ENCODE assay signal across 21 mouse cellular contexts in the genomic region with DNA sequence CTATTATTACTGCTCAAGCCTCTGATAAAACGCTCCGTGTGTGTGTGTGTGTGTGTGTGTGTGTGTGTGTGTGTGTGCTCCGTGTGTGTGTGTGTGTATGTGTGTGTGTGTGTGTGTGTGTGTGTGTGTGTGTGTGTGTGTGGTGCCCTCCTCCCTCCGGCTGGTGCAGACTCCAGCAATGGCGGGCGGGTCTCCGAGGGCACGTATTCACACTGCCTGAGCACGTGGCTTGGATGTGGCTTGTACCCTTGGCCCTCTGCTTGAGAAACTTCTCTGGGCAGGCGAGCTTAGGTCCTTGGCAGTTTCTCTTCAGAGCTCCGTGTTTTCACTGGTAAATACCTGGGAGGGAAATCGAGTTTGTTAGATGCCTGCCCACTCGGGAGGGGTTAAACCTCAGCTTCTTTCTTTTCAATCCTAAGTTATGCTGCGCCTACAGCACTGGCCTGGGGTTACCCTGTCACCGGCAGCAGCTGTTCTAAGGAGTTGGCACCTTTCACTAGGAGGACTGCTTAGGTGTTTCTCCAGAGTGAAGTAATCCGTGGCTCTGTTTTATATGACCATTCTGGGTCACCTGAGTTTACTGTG. TPM values are rescaled to one million over a fixed set of nuclear protein-coding genes. Genes with fewer than 3 reads are reported as not detected.
A peak's percentile ranks its signal among the peaks of the same experiment; 100 is the strongest.
DNase-seq lines count a peak whose midpoint lies in the region; ATAC-seq lines count a peak whose summit lies in the region.
"Had no signal": no experiment of that assay in that cellular context is flagged by ENCODE, and none has a peak within 500 bp of the region (broad histone marks: within the 10 kb centered on the region; RNA-seq: fewer than 3 reads in every experiment).

No protein-coding gene starts in this region.

- H3K9ac ChIP-seq in heart, embryonic 13.5 days = no peak overlapping the region
- H3K9ac ChIP-seq in heart, embryonic 11.5 days (ENCODE audit: low read depth, low read length) = no peak overlapping the region
- H3K9ac ChIP-seq in limb, embryonic 15.5 days = no peak overlapping the region
- H3K9ac ChIP-seq: forebrain, postnatal 0 days; liver, embryonic 13.5 days had no signal

- no peaks in the 10 kb centered on the region for H3K36me3 ChIP-seq in heart, embryonic 13.5 days
- no peaks in the 10 kb centered on the region for H3K36me3 ChIP-seq in heart, embryonic 11.5 days (ENCODE audit: control insufficient read depth, insufficient read depth, low read length)
- H3K36me3 ChIP-seq in limb, embryonic 15.5 days = no peaks in the 10 kb centered on the region
- H3K36me3 ChIP-seq in limb, embryonic 10.5 days = no peaks in the 10 kb centered on the region
- H3K36me3 ChIP-seq: embryonic facial prominence, embryonic 10.5 days; hindbrain, embryonic 10.5 days; intestine, embryonic 15.5 days had no signal

- no peak for ATAC-seq in heart, embryonic 13.5 days (ENCODE audit: extremely low read depth, insufficient number of reproducible peaks, low FRiP score, low TSS enrichment)
- ATAC-seq in heart, embryonic 11.5 days (replicated peaks; ENCODE audit: insufficient number of reproducible peaks, low FRiP score, low TSS enrichment) = no peak
- no peak for ATAC-seq in limb, embryonic 15.5 days (ENCODE audit: insufficient number of reproducible peaks, low FRiP score, low TSS enrichment, low read depth)
- ATAC-seq: forebrain, postnatal 0 days; hindbrain, embryonic 16.5 days; intestine, embryonic 15.5 days had no signal

- H3K4me2 ChIP-seq in heart, embryonic 13.5 days = peak overlapping the region; percentile 25; the same call in 1 of the 2 replicates
- no peak overlapping the region for H3K4me2 ChIP-seq in heart, embryonic 11.5 days
- no peak overlapping the region for H3K4me2 ChIP-seq in limb, embryonic 15.5 days
- H3K4me2 ChIP-seq: intestine, embryonic 15.5 days; liver, embryonic 13.5 days; midbrain, embryonic 11.5 days had no signal

- H3K27ac ChIP-seq in heart, embryonic 13.5 days (replicated peaks) = no peak overlapping the region; the same call in 1 of the 2 replicates
- no peak overlapping the region for H3K27ac ChIP-seq in heart, embryonic 11.5 days (ENCODE audit: low read depth, low read length)
- H3K27ac ChIP-seq in limb, embryonic 15.5 days = peak overlapping the region; percentile 43
- H3K27ac ChIP-seq in limb, embryonic 10.5 days = no peak overlapping the region
- H3K27ac ChIP-seq: embryonic facial prominence, embryonic 10.5 days; hindbrain, embryonic 10.5 days; intestine, embryonic 15.5 days; liver, embryonic 13.5 days had no signal

- 54% methylated on average over 14 of the region's 16 CpGs for WGBS in heart, embryonic 13.5 days
- 73% methylated on average over 15 of the region's 16 CpGs for WGBS in heart, embryonic 11.5 days (ENCODE audit: insufficient replicate concordance)
- 44% methylated on average over 13 of the region's 16 CpGs for WGBS in limb, embryonic 15.5 days
- WGBS in limb, embryonic 10.5 days = 82% methylated on average over 15 of the region's 16 CpGs

- H3K4me3 ChIP-seq in heart, embryonic 13.5 days = no peak overlapping the region
- no peak overlapping the region for H3K4me3 ChIP-seq in heart, embryonic 11.5 days (ENCODE audit: low read depth, low read length)
- H3K4me3 ChIP-seq in limb, embryonic 15.5 days = no peak overlapping the region
- no peak overlapping the region for H3K4me3 ChIP-seq in limb, embryonic 10.5 days
- H3K4me3 ChIP-seq: embryonic facial prominence, embryonic 10.5 days; hindbrain, embryonic 10.5 days; intestine, embryonic 15.5 days; liver, embryonic 13.5 days had no signal

- no peaks in the 10 kb centered on the region for H3K9me3 ChIP-seq in heart, embryonic 13.5 days
- H3K9me3 ChIP-seq in heart, embryonic 11.5 days (replicated peaks; ENCODE audit: control insufficient read depth, low read length) = no peaks in the 10 kb centered on the region
- H3K9me3 ChIP-seq in limb, embryonic 15.5 days = no peaks in the 10 kb centered on the region
- no peaks in the 10 kb centered on the region for H3K9me3 ChIP-seq in limb, embryonic 10.5 days (replicated peaks)
- H3K9me3 ChIP-seq: embryonic facial prominence, embryonic 10.5 days; hindbrain, embryonic 10.5 days; intestine, embryonic 15.5 days; liver, embryonic 13.5 days had no signal

- DNase-seq in kidney, adult 18-20 months = peak; percentile 35
- DNase-seq in kidney, adult 8-10 months = no peak
- no peak for DNase-seq in limb, embryonic 10.5 days (ENCODE audit: low spot score)
- peak; percentile 75 for DNase-seq in gonadal fat pad, adult 2 months (ENCODE audit: low read depth)
- DNase-seq in c-Kit-positive CD71-positive TER-119-positive erythroid progenitor cells, embryonic 14.5 days (ENCODE audit: low spot score) = no peak
- DNase-seq: adrenal gland, postnatal 36 days; cerebellum, adult 11 months; cerebellum, postnatal 10 days; forebrain, postnatal 0 days; gastrocnemius, postnatal 36 days; liver, embryonic 13.5 days; lung, adult 2 months; lung, postnatal 14 days had no signal

- H3K27me3 ChIP-seq in heart, embryonic 13.5 days (replicated peaks) = peaks cover 34% of the 10 kb centered on the region
- H3K27me3 ChIP-seq in heart, embryonic 11.5 days (ENCODE audit: control insufficient read depth, insufficient read depth, low read length) = peaks cover 11% of the 10 kb centered on the region
- H3K27me3 ChIP-seq in limb, embryonic 15.5 days = peaks cover 24% of the 10 kb centered on the region
- H3K27me3 ChIP-seq in limb, embryonic 10.5 days (ENCODE audit: low read depth, poor library complexity, severe bottlenecking) = peaks cover 50% of the 10 kb centered on the region

- peaks cover 22% of the 10 kb centered on the region for H3K4me1 ChIP-seq in heart, embryonic 13.5 days
- H3K4me1 ChIP-seq in heart, embryonic 11.5 days (ENCODE audit: control insufficient read depth, insufficient read depth, low read length) = peaks cover 20% of the 10 kb centered on the region; the same call in 1 of the 2 replicates
- H3K4me1 ChIP-seq in limb, embryonic 15.5 days = peaks cover 18% of the 10 kb centered on the region
- H3K4me1 ChIP-seq in limb, embryonic 10.5 days = peaks cover 17% of the 10 kb centered on the region

RNA-seq across cellular contexts. Expression of a gene that starts 4.6 kb away (rescaled TPM):
- polyA plus RNA-seq in heart, embryonic 13.5 days (2015; fragmentation: Nextera tagmentation; extraction: Ambion mirVana) = 15.3 and 16.0 TPM in 2 replicates
- polyA plus RNA-seq in heart, embryonic 11.5 days (2014; fragmentation: Nextera tagmentation; extraction: Ambion mirVana) = 12.2 and 15.3 TPM in 2 replicates
- 34.8 and 36.6 TPM in 2 replicates for polyA plus RNA-seq in limb, embryonic 15.5 days (2015; fragmentation: Nextera tagmentation; extraction: Ambion mirVana)
- polyA plus RNA-seq in limb, embryonic 10.5 days (2016; fragmentation: Nextera tagmentation; extraction: Ambion mirVana) = 5.0 and 6.7 TPM in 2 replicates
- 94.8 and 140 TPM in 2 replicates for polyA plus RNA-seq in gonadal fat pad, adult 2 months (2012; rRNA removed)

RNA-seq across cellular contexts. Expression of a gene that starts 26.2 kb away (rescaled TPM):
- 202 and 203 TPM in 2 replicates for polyA plus RNA-seq in heart, embryonic 13.5 days (2015; fragmentation: Nextera tagmentation; extraction: Ambion mirVana)
- polyA plus RNA-seq in heart, embryonic 11.5 days (2014; fragmentation: Nextera tagmentation; extraction: Ambion mirVana) = 219 and 233 TPM in 2 replicates
- 166 and 185 TPM in 2 replicates for polyA plus RNA-seq in limb, embryonic 15.5 days (2015; fragmentation: Nextera tagmentation; extraction: Ambion mirVana)
- 189 and 195 TPM in 2 replicates for polyA plus RNA-seq in limb, embryonic 10.5 days (2016; fragmentation: Nextera tagmentation; extraction: Ambion mirVana)
- 863 and 939 TPM in 2 replicates for polyA plus RNA-seq in gonadal fat pad, adult 2 months (2012; rRNA removed)

RNA-seq across cellular contexts. Expression of a gene that starts 28.0 kb away (rescaled TPM):
- 2.9 and 3.2 TPM in 2 replicates for polyA plus RNA-seq in heart, embryonic 13.5 days (2015; fragmentation: Nextera tagmentation; extraction: Ambion mirVana)
- polyA plus RNA-seq in heart, embryonic 11.5 days (2014; fragmentation: Nextera tagmentation; extraction: Ambion mirVana) = 6.3 and 6.6 TPM in 2 replicates
- polyA plus RNA-seq in limb, embryonic 15.5 days (2015; fragmentation: Nextera tagmentation; extraction: Ambion mirVana) = 4.8 and 4.9 TPM in 2 replicates
- 2.6 and 3.5 TPM in 2 replicates for polyA plus RNA-seq in limb, embryonic 10.5 days (2016; fragmentation: Nextera tagmentation; extraction: Ambion mirVana)
- 2.1 and 2.6 TPM in 2 replicates for polyA plus RNA-seq in gonadal fat pad, adult 2 months (2012; rRNA removed)

RNA-seq across cellular contexts. Expression of a gene that starts 41.5 kb away (rescaled TPM):
- 4.4 and 5.6 TPM in 2 replicates for polyA plus RNA-seq in heart, embryonic 13.5 days (2015; fragmentation: Nextera tagmentation; extraction: Ambion mirVana)
- 2.3 and 3.1 TPM in 2 replicates for polyA plus RNA-seq in heart, embryonic 11.5 days (2014; fragmentation: Nextera tagmentation; extraction: Ambion mirVana)
- 4.9 and 7.4 TPM in 2 replicates for polyA plus RNA-seq in limb, embryonic 15.5 days (2015; fragmentation: Nextera tagmentation; extraction: Ambion mirVana)
- polyA plus RNA-seq in limb, embryonic 10.5 days (2016; fragmentation: Nextera tagmentation; extraction: Ambion mirVana) = 1.1 and 2.9 TPM in 2 replicates
- polyA plus RNA-seq in gonadal fat pad, adult 2 months (2012; rRNA removed) = 30.3 and 39.2 TPM in 2 replicates

RNA-seq across cellular contexts. Expression of a gene that starts 46.4 kb away (rescaled TPM):
- 1.7 TPM in 2 replicates for polyA plus RNA-seq in heart, embryonic 13.5 days (2015; fragmentation: Nextera tagmentation; extraction: Ambion mirVana)
- 1.6 and 2.2 TPM in 2 replicates for polyA plus RNA-seq in heart, embryonic 11.5 days (2014; fragmentation: Nextera tagmentation; extraction: Ambion mirVana)
- polyA plus RNA-seq in limb, embryonic 15.5 days (2015; fragmentation: Nextera tagmentation; extraction: Ambion mirVana) = 4.2 and 6.3 TPM in 2 replicates
- polyA plus RNA-seq in limb, embryonic 10.5 days (2016; fragmentation: Nextera tagmentation; extraction: Ambion mirVana) = 0.74 and 1.7 TPM in 2 replicates
- 26.0 and 89.9 TPM in 2 replicates for polyA plus RNA-seq in gonadal fat pad, adult 2 months (2012; rRNA removed)

Comparison
In these comparisons a context has a peak if more than half of its experiments do, and no peak if none do; other contexts are left out.
1. DNase-seq: peak in kidney, adult 18-20 months (single experiment) and gonadal fat pad, adult 2 months (single experiment); none in kidney, adult 8-10 months (0 of 2), limb, embryonic 10.5 days (single experiment) and c-Kit-positive CD71-positive TER-119-positive erythroid progenitor cells, embryonic 14.5 days (single experiment).